Mouse (Mus musculus): Measurements from ENCODE around the gene Rdh16f1. TPM values are rescaled to one million over a fixed set of nuclear protein-coding genes. Genes with fewer than 3 reads are reported as not detected.

Rdh16f1 gene
- polyA plus RNA-seq (2015; fragmentation: Nextera tagmentation; extraction: Ambion mirVana) = 0.67 and 0.69 TPM in 2 replicates

GRCm38 (mm10) chr10:127759181-127760110 lies at the start of gene Rdh16f1, which contains the start of gene Rdh1:
Gene Rdh16f1, plus strand, starts transcription at chr10:127759787.
Gene Rdh1, plus strand, starts transcription at chr10:127759721.
- ATAC-seq (ENCODE audit: low FRiP score, low TSS enrichment) (peak; percentile 74), DNase-seq (ENCODE audit: low spot score) (peak; percentile 12)
- H3K27me3 ChIP-seq (ENCODE audit: control insufficient read depth, insufficient read depth, low read length) = no peaks in the 10 kb centered on the region
- TF ChIP-seq EP300 (optimal IDR thresholded peaks at IDR 0.05) (no peak), CTCF (IDR thresholded peaks at IDR 0.05; ENCODE audit: low read depth) (no peak)
- H3K27ac ChIP-seq (replicated peaks) = no peak within 1 kb of the TSS
- no peaks in the 10 kb centered on the region for H3K36me3 ChIP-seq (ENCODE audit: control insufficient read depth, insufficient read depth, low read length)
- 53% methylated on average over 9 of the region's 9 CpGs for WGBS
- H3K9me3 ChIP-seq (ENCODE audit: control insufficient read depth, low read length) = no peaks in the 10 kb centered on the region
- H3K4me3 ChIP-seq (ENCODE audit: low read depth, low read length) = no peak within 1 kb of the TSS
- no peaks in the 10 kb centered on the region for H3K4me1 ChIP-seq (replicated peaks; ENCODE audit: control insufficient read depth, insufficient read depth)
- no peak within 1 kb of the TSS for H3K4me2 ChIP-seq (replicated peaks; ENCODE audit: low read depth)
- H3K9ac ChIP-seq (ENCODE audit: low read length) = no peak within 1 kb of the TSS

DNA sequence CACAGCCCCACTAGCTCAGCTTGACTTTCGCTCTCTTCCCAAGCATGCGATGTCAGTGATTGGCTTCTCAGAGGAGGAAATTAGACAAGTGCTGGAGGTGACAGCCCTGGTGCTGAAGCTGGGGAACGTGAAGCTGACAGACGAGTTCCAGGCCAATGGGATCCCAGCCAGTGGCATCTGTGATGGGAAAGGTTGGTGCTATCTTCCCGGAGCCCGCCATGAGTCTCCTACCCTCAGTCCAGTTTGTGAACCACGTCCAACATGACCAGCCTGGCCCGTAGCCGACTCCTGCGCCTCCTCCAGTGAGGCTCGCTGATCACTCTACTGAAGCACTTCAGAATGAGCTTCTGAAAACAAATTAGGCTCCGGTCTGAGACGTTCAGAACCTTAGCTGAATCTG lies 49.3 kb upstream of the Rdh16f1 start:
- Histone ChIP-seq H3K9me3 (ENCODE audit: control insufficient read depth, low read length) (no peaks in the 10 kb centered on the region), H3K4me1 (replicated peaks; ENCODE audit: control insufficient read depth, insufficient read depth) (no peaks in the 10 kb centered on the region), H3K27ac (replicated peaks) (no peak overlapping the region), H3K9ac (ENCODE audit: low read length) (no peak overlapping the region), H3K27me3 (ENCODE audit: control insufficient read depth, insufficient read depth, low read length) (no peaks in the 10 kb centered on the region), H3K4me2 (replicated peaks; ENCODE audit: low read depth) (no peak overlapping the region), H3K4me3 (ENCODE audit: low read depth, low read length) (no peak overlapping the region), H3K36me3 (ENCODE audit: control insufficient read depth, insufficient read depth, low read length) (no peaks in the 10 kb centered on the region)
- no peak for TF ChIP-seq EP300 (optimal IDR thresholded peaks at IDR 0.05)
- ATAC-seq (ENCODE audit: low FRiP score, low TSS enrichment) (no peak), DNase-seq (ENCODE audit: low spot score) (no peak)
- 80% methylated on average over 13 of the region's 13 CpGs for WGBS

DNA sequence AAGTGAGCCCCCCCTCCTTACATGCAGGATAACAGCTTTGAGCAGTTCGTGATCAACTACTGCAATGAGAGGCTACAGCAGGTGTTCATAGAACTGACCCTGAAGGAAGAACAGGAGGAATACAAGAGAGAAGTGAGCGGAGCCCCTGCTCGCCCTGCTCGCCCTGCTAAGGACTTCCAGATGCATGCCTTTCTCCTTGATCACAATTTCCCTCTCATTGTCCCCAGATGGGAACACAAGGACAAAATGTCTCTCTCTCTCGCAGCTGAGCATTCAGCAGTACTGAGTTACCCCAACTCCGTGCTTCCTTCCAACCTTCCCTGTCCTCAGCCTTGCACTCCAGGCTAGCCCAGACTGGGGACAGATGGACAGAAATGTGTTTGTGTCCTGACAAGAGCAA lies 46.9 kb upstream of the Rdh16f1 start:
- DNase-seq (ENCODE audit: low spot score) (no peak), ATAC-seq (ENCODE audit: low FRiP score, low TSS enrichment) (no peak)
- H3K27me3 ChIP-seq (ENCODE audit: control insufficient read depth, insufficient read depth, low read length) = no peaks in the 10 kb centered on the region
- H3K9me3 ChIP-seq (ENCODE audit: control insufficient read depth, low read length) = no peaks in the 10 kb centered on the region
- no peak overlapping the region for H3K27ac ChIP-seq (replicated peaks)
- no peaks in the 10 kb centered on the region for H3K36me3 ChIP-seq (ENCODE audit: control insufficient read depth, insufficient read depth, low read length)
- WGBS = 71% methylated on average over 6 of the region's 6 CpGs
- no peaks in the 10 kb centered on the region for H3K4me1 ChIP-seq (replicated peaks; ENCODE audit: control insufficient read depth, insufficient read depth)
- no peak for TF ChIP-seq EP300 (optimal IDR thresholded peaks at IDR 0.05)
- no peak overlapping the region for H3K4me3 ChIP-seq (ENCODE audit: low read depth, low read length)
- no peak overlapping the region for H3K4me2 ChIP-seq (replicated peaks; ENCODE audit: low read depth)
- H3K9ac ChIP-seq (ENCODE audit: low read length) = no peak overlapping the region

DNA sequence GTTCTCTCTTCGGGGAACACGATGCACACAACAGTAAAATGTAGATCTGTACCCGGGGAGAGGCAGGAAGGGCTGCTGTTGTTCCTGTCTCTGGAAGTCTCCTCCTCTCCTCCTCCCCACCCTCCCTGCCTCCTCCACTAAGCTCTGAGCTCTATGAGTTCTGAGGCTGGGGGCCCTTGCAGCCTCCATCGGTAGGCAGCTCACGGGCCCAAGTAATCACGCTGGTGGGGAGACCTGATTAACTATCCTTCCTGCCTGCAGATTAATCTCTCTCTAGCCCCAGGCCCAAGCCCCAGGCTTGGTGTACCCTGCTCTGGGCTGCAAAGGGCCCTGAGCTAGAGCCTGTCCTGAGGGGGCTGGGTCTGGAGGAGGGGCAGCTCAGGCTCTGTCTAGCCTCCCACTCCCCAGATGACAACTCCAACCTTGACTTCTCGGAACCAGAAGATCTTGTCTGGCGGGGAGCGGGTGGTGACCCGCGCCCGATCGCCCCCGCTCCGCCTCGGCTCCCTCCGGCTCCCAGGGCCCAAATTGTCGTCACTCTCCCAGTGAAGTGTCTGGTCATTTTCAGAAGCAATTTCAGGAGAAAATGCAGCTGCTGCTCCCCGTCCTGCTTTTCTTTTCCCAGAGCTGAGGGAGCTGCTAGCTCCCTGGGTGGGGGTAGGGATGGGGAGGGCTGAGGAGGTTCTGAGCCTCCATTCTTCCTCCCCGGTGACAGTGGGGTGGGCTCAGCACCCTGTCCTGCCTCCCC lies 37.7 kb upstream of the Rdh16f1 start:
- no peaks in the 10 kb centered on the region for H3K9me3 ChIP-seq (ENCODE audit: control insufficient read depth, low read length)
- peak overlapping the region; percentile 32 for H3K4me3 ChIP-seq (ENCODE audit: low read depth, low read length)
- DNase-seq (ENCODE audit: low spot score) = no peak
- peak overlapping the region; percentile 44 for H3K4me2 ChIP-seq (replicated peaks; ENCODE audit: low read depth)
- peak overlapping the region; percentile 59 for H3K9ac ChIP-seq (ENCODE audit: low read length)
- 9% methylated on average over 20 of the region's 20 CpGs for WGBS
- no peaks in the 10 kb centered on the region for H3K27me3 ChIP-seq (ENCODE audit: control insufficient read depth, insufficient read depth, low read length)
- H3K27ac ChIP-seq (replicated peaks) = peak overlapping the region; percentile 86
- H3K4me1 ChIP-seq (replicated peaks; ENCODE audit: control insufficient read depth, insufficient read depth) = no peaks in the 10 kb centered on the region
- TF ChIP-seq EP300 (optimal IDR thresholded peaks at IDR 0.05) (no peak), CTCF (IDR thresholded peaks at IDR 0.05; ENCODE audit: low read depth) (no peak)
- ATAC-seq (ENCODE audit: low FRiP score, low TSS enrichment) = no peak
- H3K36me3 ChIP-seq (ENCODE audit: control insufficient read depth, insufficient read depth, low read length) = no peaks in the 10 kb centered on the region

- Histone ChIP-seq H3K36me3 (ENCODE audit: control insufficient read depth, insufficient read depth, low read length) (no peaks in the 10 kb centered on the region), H3K9me3 (ENCODE audit: control insufficient read depth, low read length) (no peaks in the 10 kb centered on the region), H3K4me1 (replicated peaks; ENCODE audit: control insufficient read depth, insufficient read depth) (no peaks in the 10 kb centered on the region), H3K9ac (ENCODE audit: low read length) (no peak within 1 kb of the TSS), H3K4me2 (replicated peaks; ENCODE audit: low read depth) (no peak within 1 kb of the TSS), H3K27ac (replicated peaks) (no peak within 1 kb of the TSS), H3K27me3 (ENCODE audit: control insufficient read depth, insufficient read depth, low read length) (no peaks in the 10 kb centered on the region), H3K4me3 (ENCODE audit: low read depth, low read length) (no peak within 1 kb of the TSS)
- ATAC-seq (ENCODE audit: low FRiP score, low TSS enrichment) (no peak), DNase-seq (ENCODE audit: low spot score) (no peak)
- WGBS = 82% methylated on average over 3 of the region's 3 CpGs
- TF ChIP-seq EP300 (optimal IDR thresholded peaks at IDR 0.05) = no peak
- no peak for TF ChIP-seq CTCF (IDR thresholded peaks at IDR 0.05; ENCODE audit: low read depth)
Measured at GRCm38 (mm10) chr10:127724178-127724577, 35.4 kb upstream of the Rdh16f1 start, which contains the start of gene Tac2. Gene Tac2, plus strand, starts transcription at chr10:127724478.
